Mouse (Mus musculus): ENCODE measurements at regions not wholly inside any gene's neighbourhood (a gene's known extent, or its start where the extent isn't known, plus 50 kb on each side); places are given as distances from the start of the nearest gene placed in this dataset.

DNA sequence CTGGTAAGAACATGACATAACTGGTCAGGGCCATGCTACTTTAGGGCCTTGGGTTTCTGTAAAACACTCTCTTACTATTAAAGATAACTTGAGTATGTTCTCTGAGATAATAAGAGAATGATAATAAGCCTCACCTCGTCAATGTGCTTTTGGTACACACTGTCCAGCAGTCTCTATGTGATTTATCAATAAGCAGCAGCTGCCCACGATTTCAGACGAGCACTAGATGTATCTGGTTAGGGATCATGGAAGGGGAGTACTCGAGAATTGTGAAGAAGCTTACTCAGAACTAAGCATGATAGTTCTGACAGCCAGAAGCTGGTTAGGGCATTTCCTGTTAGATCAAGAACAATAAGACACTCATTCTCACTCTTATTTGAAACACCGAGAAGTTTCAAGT, 53.8 kb downstream of the Neurod6 start:
- no peak for DNase-seq

DNA sequence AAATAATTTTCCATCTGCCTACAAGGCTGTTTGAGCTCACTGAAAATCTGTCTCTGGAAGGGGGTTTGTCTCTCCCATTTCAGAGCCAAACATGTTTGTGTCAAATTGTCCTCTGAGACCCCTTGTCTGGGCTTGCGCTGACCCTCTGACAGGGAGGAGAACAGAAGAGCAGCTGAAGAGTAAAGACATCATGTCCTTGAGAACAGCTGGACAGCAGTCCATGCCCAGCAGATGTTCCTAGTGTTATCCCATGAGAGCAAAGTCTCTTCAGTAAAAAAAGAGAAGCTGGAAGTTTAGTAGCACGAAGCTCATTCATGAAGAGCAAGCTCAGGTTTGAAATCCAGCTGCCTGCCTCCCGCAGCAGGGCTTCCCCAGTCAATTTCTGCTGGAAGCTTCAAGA, 60.7 kb downstream of the Neurod6 start:
- DNase-seq = no peak

DNA sequence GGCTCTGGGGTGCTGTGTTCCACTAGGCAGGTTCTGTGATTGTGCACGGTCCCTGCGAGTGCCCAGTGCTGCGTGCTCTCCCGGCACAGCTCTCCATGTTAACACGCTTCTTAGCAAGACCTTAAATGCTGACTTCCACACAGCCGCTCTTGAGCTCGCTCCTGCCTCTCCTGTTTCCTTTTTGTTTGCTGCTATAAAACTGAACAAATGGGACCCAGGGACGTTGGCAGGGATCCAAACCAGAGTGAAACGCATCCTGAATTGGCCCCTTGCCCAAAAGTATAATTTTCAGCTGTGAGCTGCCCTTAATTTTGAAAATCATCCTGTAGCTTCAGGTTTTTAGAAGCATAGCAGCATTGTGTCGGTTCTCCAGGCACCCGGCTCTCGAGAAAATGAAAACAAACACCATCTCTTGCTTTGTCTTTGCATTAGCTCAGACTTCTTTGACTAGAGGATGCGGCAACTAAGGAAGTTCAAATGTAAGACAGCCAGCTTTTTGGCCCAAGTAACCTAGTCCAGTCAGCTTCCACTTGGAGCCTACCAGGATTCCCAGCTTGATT, 63.1 kb downstream of the Neurod6 start:
- DNase-seq = peak; percentile 3

DNA sequence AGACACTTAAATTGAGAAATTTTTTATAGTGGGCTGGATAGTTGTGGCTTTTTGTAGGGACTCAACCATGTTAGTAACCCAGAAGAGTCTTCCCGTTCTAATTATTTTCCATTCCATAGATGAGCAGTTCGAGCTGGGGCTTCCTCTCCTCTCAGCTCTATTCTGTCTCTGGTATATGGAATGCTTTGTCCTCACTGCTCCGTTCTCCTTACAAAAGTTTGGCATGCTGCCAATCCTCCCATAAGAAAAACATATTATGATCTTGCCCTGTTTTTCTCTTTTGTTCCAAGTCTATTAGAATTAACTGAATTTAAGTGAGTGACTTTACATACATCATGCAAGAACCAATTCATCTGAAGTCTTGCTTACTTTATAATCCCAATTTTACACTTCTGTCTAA, 70.7 kb downstream of the Neurod6 start:
- DNase-seq = no peak

DNA sequence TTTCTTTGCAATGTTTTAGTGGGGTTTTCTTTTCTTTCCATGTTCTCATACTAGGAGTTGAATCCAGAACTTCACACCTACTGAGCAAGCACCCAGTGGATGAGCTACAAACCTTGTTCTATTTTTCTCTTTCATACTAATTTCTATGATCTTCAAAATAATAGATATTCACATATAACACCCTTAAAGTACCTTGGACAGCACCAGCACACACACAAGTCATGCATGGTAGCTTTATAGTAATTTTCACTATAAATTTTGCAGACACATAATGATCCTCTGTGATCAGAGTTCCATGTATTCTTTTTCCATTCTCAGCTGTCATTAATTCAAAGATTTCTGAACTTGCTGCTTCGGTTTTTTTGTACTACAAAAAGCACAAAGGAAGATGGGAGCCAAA, 71.1 kb downstream of the Neurod6 start:
- DNase-seq = no peak

DNA sequence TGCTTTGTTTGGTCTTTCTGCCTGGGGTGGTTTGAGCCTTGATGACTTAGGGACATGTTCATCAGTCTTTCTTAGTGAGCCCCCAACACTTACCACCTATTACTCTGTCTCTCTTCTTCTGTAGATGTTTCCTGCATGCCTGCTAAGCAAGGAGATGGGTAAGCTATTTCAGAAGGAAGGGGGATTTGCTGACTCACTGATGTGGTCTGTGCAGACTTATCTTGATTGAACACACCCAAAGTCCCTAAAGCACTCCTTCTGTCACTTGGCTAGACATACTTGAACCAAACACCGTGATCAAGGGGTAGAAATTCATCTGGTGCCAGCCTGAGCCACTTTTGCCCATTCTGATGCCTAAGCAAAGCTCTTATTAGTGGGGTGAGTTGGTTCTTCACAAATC, 72.0 kb downstream of the Neurod6 start:
- no peak for DNase-seq

DNA sequence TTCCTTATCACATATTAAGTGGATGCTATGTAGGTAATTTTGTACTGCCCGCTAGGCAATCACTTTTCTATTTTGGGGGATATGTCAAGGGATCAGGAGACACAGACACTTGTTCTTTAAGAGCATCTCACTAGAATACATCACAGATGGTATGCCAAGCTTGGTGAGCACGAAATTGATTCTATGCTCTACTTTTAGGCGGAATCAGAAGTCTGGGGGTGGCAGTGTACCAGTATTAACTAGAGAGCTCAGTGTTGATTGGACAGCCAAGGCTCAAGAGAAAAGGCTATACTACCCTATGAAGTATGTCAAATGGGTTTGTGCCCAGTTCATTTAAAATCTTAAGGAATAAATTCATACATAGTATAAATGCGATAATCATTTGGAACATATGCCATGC, 84.0 kb downstream of the Neurod6 start:
- no peak for DNase-seq

DNA sequence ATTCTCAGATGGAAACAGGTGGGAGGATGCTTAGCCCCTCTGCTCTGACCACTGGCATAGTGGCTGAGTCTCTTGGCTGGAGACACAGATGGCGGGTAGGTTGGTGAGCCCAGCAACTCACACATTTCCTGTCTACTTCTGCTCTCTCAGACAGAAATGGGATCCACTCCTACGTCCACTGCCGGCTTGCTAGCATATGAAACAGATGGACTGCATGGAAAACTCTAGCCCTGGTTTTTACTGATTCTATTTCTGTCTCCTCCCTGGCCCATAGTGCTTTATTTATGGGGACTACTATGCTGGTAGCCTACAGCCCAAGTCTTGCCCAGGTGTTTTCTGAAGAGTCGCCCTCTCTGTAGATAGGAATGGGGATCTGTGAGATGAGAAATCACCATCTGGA, 88.9 kb downstream of the Neurod6 start:
- no peak for DNase-seq

DNA sequence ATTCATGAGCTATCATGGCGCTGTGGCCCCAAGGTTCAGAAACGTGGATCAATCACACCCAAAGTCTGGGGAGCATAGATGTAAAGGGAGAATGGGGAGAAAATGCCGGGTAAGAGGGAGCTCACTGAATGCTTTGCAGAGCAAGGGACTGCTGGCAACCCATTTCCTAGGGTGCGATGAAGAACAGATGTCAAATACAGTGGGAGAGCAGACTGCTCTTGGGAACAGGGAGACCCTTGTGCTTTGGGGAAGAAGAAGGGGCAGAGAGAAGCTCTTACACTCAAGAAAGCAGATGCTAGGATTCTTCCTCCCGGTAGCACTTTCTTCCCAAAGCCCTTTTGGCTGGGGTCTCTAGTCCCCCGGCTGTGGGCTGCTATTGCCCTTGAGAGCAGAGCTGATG, 100.0 kb downstream of the Neurod6 start:
- no peak for DNase-seq

DNA sequence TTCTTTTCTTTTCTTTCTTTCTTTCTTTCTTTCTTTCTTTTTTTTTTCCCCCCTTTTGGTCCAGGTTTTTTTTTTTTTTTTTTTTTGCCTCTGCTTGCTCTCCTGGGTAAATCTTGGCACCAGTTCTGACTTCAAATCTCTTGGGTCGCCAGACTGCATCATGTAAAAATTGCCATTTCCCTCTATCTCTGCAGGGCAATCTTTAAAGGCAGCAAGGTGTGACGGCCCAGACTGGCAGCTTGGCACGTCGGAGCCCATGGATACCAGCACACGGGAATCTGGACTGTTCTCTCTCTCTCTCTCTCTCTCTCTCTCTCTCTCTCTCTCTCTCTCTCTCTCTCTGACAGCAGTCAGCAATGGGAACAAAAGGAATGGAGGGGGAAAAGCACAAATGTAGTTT, 101.0 kb downstream of the Neurod6 start:
- DNase-seq = no peak

DNA sequence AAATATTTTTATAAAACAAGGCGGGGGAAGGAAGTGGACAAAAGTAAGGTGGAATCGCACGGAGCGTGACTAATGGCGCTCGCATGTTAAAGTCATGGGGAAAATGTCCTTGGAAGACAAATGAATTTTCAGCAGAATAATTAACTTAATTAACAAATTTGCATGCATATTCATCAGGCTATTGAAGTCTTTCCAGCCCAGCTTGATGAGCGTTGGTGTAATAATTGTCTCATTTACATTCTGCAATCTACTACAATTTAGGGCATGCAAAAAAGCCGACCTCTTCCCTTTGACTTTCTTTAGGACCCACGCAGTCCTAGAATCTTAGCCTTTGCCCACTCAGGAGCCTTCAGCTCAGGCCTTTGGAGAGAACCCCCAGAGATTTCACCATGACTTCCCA, 101.5 kb downstream of the Neurod6 start:
- no peak for DNase-seq

DNA sequence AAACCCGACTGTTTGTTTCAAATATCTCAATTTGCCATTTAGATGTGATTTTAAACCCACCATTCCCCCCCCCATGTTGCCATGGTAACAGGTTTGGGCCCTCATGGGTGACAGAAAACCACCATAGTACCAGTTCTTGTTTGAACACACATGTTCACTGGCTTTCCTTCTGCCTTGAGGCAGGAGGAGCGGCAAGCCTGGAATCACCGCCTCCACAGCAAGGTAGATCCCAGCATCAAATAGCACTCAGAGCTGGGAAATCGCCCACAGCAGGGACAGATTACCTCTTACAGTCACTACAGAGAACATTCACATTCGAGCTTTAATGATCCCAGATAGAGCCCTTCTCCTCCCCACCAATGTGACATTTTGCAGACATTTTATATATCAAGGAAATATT, 102.0 kb downstream of the Neurod6 start:
- DNase-seq = no peak

DNA sequence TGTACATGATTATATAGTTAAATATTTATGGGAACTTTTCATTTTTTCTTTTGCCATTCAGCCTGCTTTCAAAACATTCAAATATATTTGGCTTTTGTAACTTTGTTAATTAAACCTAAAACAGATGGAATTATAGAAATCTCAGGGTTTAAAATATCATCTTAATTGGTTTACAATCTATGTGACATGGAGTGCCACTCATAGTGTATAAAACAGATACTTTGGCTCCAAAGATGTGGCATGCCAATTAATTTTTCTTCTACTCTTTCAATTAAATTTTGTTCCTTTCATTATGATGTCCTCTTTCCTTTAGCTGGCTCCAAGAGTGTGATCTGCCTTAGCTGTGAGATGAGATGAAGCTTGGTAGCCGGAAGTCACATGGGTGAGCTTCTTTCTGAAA, 103.0 kb downstream of the Neurod6 start:
- DNase-seq = no peak

DNA sequence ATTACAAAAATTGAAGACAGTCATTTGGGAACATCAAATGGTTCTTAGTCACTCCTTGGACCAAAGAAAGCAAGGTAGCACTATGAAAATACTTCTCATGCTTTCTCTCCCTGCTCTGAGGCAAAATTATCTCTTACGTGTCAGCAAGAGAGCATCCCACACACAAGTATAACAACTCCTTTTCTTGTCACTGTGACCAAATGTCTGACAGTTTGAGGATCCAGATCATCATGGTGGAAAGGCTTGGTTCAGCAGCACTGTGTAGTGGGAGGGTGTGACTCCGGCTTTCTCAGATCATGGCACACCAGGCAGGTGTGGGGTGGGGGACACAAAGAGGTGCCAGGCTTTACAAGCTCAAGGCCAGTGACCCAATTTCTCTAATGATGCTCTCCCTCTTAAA, 113.5 kb downstream of the Neurod6 start:
- no peak for DNase-seq

DNA sequence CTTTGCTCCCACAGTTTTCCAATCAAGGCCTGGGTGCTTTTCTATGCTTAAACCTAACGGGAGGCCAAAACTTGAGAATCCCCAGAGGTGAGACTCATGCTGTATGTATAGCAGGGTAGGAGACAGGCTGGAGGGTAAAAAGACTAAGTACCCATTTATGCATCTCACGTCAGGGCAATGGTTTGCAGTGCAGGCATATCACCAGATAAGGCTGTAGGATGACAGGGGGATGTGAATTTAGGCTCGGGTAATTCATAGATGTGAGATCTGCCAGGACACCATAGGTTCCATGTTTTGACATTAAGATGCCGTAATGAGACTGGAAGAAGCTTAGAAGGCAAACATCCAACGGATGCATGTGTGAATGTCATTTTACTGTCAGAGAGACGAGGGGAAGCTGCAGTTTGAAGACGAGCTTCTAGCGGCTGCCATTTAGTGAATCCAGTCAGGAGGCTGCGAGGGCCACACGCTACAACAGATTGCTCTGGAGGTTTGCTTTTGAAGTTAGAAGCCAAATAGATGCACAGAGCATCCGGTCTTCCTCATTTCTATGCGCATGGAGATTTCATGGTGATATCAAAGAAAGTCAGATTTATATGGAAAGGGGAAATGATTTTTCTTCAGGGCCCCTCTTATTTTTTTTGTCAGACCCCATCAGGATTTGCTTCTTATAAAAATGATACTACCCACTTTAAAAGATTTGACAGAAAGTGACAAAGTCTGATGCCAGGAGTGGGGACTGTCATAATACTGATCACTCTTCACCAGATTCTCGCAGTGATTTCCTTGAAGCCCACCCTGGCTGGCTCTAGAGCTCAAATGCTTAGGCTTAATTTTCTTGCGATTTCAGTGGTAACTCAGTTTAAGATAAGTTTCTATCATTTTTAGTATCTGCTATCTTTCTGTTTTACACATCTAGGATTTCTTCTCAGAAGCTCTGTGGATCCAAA, 113.8 kb downstream of the Adcyap1r1 start:
- no peak for DNase-seq

DNA sequence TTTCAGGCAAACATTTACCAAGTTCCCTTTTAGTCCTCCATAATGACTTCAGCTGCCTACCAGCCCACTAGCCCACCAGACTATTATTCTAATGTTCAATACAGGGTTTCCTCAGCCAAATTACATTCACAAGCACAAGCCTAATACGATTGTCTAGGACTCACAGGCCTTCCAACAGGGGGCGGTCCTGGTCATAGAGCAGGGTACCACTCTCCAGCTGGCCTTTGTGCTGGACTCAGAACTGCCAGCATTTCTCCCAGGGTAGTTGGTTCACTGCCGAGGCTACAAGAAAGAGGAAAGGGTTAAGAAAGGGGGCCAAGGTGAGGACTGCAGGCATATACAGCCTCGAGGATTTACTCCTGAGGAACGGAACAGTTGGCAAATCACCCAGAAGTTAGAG, 108.8 kb downstream of the Adcyap1r1 start:
- DNase-seq = no peak

DNA sequence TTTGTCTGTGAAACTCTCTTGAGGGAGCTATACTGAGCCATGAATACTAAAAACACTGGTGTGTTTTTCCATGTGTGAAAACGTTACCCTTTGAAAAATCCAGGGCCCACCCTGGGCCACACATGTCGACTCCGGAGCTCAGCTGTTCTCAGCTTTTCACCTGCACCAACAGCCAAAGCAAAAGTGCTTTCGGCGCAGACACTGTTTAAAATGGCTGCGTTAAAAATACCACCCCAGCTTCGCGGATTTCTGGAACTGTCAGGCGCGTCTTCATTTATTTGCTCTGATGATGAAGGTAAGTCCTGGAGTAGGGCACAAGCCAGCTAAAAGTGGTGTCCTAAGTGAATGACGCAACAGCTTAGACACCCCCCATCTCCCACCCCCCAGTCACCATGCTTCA, 108.0 kb downstream of the Adcyap1r1 start:
- DNase-seq = no peak

Data from lung, postnatal 36 days (tissue).